Mouse (Mus musculus) bone marrow, adult 2 months (tissue): ENCODE data around the gene Narf.

ENCODE experiments used
- CTCF ChIP-seq: fragments of 200-500 bp; IDR thresholded peaks from 2 replicates; pipeline ENCODE4 v1.5.1; 2011; ENCODE audit warnings: low read length, control low read depth; ENCODE audit not compliant: control insufficient read depth, insufficient read depth
- POLR2A ChIP-seq: fragments of 200-500 bp; IDR thresholded peaks from 2 replicates; pipeline ENCODE4 v1.6.1; 2011; ENCODE audit warnings: low read depth, mild to moderate bottlenecking, control low read depth, low read length, borderline replicate concordance; ENCODE audit not compliant: control insufficient read depth

DNA sequence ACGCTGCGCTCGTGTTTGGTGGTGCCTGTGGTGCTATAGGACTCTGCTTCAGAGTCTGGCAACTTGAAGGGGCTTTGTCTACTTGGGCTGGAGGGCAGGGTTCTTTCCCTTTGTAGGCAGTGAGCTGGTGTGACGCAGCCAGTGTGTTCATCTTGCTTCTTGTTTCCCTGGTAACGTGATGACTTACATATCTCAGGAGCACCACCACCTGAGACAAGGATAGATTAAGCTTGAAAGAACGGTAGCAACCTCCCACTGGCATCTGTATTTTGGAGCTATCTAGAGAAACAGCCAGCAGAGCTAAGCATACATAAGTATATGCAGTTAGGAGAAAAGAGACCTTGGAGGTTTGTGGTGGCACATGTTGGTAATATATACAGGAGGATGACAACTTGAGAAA is 68.3 kb downstream of the Narf start:
- TF ChIP-seq CTCF (no peak), POLR2A (no peak)
